Mouse (Mus musculus) lung, postnatal 14 days (tissue): Measurements from ENCODE around the gene Cd163.

Source experiments
- DNase-seq: peaks from one replicate; pipeline ENCODE4 v3.0.0; 2021

The Cd163 gene

DNA sequence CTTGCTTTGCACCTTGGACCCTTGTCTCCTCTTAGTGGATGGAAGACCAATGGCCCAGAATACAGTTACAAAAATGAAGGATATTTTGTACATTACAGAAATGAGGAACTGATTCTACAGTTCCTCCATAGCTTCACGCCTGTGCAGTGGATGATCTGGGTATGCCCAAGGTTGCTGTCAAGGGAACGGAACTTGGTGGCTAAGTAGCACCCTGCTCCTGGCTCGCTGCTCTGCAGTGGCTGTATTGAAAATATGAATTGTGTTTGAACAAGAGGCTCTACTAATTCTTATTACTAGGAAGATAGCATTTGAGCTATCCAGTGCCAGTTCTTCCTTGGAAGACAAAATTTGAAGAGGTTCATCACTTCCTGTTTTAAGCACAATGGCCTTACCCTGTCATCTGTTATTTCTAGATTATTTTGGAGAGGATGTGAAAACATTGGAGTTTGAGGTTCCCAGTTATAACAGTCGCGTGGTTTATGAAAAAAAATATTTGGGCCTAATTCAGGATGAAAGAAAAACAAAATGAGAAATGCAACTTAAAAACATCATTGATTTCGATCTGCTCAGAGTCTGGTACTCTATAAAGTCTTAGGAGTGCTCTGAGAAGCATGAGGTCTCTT, 69.2 kb downstream of the Cd163 start:
- no peak for DNase-seq

DNA sequence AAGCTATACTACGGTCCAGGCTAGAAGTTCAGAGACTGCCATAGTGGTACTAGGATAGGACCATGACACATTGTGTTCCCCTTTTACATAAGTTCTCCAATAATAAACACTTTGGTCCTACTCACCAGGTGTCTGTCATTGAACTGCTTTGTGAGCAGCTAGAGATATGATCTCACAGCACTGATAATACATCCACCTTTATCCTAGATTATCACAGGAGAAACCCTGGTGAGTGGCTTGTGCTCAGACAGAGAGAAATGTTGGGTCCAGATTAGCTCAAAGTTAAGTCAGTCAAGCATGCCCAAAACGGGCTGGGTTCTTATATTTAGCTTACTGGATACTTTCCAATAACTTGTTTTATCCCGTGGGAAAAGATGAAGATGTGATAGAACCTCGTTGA, 70.2 kb downstream of the Cd163 start:
- DNase-seq, result no peak

- peak; percentile 27 for DNase-seq
These were observed 71.0 kb downstream of the Cd163 start for GRCm38 (mm10) chr6:124375435-124375884.

GRCm38 (mm10) chr6:124376311-124376710, 71.9 kb downstream of the Cd163 start:
- DNase-seq, result no peak

GRCm38 (mm10) chr6:124377494-124378255, 73.2 kb downstream of the Cd163 start:
- no peak for DNase-seq

DNA sequence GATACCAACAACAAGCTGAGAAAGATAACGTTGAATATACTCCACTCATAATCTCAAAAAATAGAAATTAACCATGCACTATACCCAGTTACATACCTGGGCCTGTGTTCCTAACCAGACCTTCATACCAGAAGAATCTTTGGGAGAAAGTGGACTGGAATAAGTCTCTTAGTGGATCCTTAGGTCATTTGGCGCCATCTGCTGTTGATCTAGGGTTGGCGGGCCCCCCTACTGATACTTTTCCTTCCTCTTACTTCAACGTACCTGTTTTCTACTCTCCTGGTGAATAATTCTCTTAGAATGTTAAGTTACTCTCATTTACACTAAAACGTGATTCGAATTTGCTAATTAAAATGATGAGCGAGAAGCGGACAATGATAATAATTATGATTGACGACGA, 74.9 kb downstream of the Cd163 start:
- peak; percentile 67 for DNase-seq
